Mouse (Mus musculus): ENCODE results near the gene Otx2. TPM values are rescaled to one million over a fixed set of nuclear protein-coding genes. Genes with fewer than 3 reads are reported as not detected.

The Otx2 gene
- not detected in 2 replicates for polyA plus RNA-seq (2015; fragmentation: Nextera tagmentation; extraction: Ambion mirVana)

DNA sequence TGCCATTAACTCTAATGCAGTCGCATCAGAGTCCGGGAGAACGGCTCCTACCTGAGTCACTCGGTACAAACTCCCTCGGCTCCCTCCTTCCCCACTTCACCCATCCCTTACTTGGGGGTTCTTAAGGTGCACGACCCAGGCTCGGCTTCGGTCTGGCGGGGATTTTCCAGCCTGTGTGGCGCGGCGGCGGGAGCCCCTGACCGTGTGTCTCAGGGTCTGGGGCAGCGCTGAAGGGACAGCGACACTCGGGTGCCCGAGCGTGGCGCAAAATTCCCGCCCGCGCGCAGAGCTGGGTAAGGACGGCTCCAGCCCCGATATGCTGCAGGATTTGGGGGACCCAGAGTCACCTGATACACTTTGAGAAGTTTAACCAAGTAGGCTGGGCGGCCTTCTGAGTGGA lies at the start of gene Otx2:
TSS of gene Otx2 (minus strand) at position 279 of the 400 bp plus-strand sequence.

Other genes starting within 250 kb of the Otx2 start
- gene Tmem260, start 227.7 kb downstream of the Otx2 start, polyA plus RNA-seq (2015; fragmentation: Nextera tagmentation; extraction: Ambion mirVana), result 8.3 and 9.0 TPM in 2 replicates